Mouse (Mus musculus) retina, embryonic 14.5 days (tissue): ENCODE results near the gene Camkmt.

Experiments used
- DNase-seq: peaks from one replicate; pipeline ENCODE4 v3.0.0-alpha.2; 2015; ENCODE audit warnings: low spot score

Gene Camkmt

GRCm38 (mm10) chr17:85089621-85090020 lies 731 bp upstream of the Camkmt start:
- peak; percentile 45 for DNase-seq

- no peak for DNase-seq
Measured at GRCm38 (mm10) chr17:85091762-85092161, 1.4 kb downstream of the Camkmt start.

GRCm38 (mm10) chr17:85096396-85096795 lies 6.0 kb downstream of the Camkmt start:
- DNase-seq, result no peak

- no peak for DNase-seq
Measured at GRCm38 (mm10) chr17:85098677-85099323, 8.4 kb downstream of the Camkmt start.

GRCm38 (mm10) chr17:85100232-85100631 lies 9.9 kb downstream of the Camkmt start:
- no peak for DNase-seq

- DNase-seq, result no peak
Measured at GRCm38 (mm10) chr17:85101751-85102150, 11.4 kb downstream of the Camkmt start.

- no peak for DNase-seq
Measured at GRCm38 (mm10) chr17:85103310-85103709, 13.0 kb downstream of the Camkmt start.

- DNase-seq, result no peak
Measured at GRCm38 (mm10) chr17:85110640-85111039, 20.3 kb downstream of the Camkmt start.

GRCm38 (mm10) chr17:85113441-85113840 lies 23.1 kb downstream of the Camkmt start:
- DNase-seq, result no peak

GRCm38 (mm10) chr17:85116643-85117042 lies 26.3 kb downstream of the Camkmt start:
- DNase-seq, result peak; percentile 86

- no peak for DNase-seq
Measured at GRCm38 (mm10) chr17:85138393-85138792, 48.0 kb downstream of the Camkmt start.

- no peak for DNase-seq
Measured at GRCm38 (mm10) chr17:85141621-85142020, 51.3 kb downstream of the Camkmt start.

- DNase-seq, result no peak
Measured at GRCm38 (mm10) chr17:85142495-85143111, 52.3 kb downstream of the Camkmt start.

GRCm38 (mm10) chr17:85144141-85144540 lies 53.8 kb downstream of the Camkmt start:
- DNase-seq, result no peak

- no peak for DNase-seq
Measured at GRCm38 (mm10) chr17:85148348-85148747, 58.0 kb downstream of the Camkmt start.

- DNase-seq, result no peak
Measured at GRCm38 (mm10) chr17:85149211-85149738, 58.9 kb downstream of the Camkmt start.

- DNase-seq, result no peak
Measured at GRCm38 (mm10) chr17:85151264-85151663, 60.9 kb downstream of the Camkmt start.

GRCm38 (mm10) chr17:85158202-85158601 lies 67.8 kb downstream of the Camkmt start:
- no peak for DNase-seq

- no peak for DNase-seq
Measured at GRCm38 (mm10) chr17:85159526-85159925, 69.2 kb downstream of the Camkmt start.

- no peak for DNase-seq
Measured at GRCm38 (mm10) chr17:85160786-85161185, 70.4 kb downstream of the Camkmt start.

GRCm38 (mm10) chr17:85162569-85163271 lies 72.4 kb downstream of the Camkmt start:
- DNase-seq, result no peak

- no peak for DNase-seq
Measured at GRCm38 (mm10) chr17:85163272-85163610, 72.9 kb downstream of the Camkmt start.

GRCm38 (mm10) chr17:85168761-85169160 lies 78.4 kb downstream of the Camkmt start:
- DNase-seq, result no peak
